Mouse (Mus musculus) gastrocnemius, postnatal 36 days (tissue): ENCODE data around the gene Catsperb. TPM values are rescaled to one million over a fixed set of nuclear protein-coding genes. Genes with fewer than 3 reads are reported as not detected.
"Not testable (repeated sequence)": the region's sequence is repeated elsewhere in the genome, so short reads cannot be mapped to it uniquely, and the experiment has no call there.

ENCODE experiments used
- DNase-seq, 2 experiments: peaks; one replicate each; pipeline ENCODE4 v3.0.0; 2022
- intact Hi-C: fragments of 180-260 bp; cut with DNase I; formaldehyde crosslinking; loops from one replicate; pipeline ENCODE4 v1.15.1; 2025
- long read RNA-seq, 2 experiments: library from polyadenylated mRNA; stranded (forward); transcript quantifications; one replicate each; pipeline ENCODE4 v2.0.0; 2021
- microRNA-seq, 2 experiments: library from miRNA; unstranded; fragments of <30 nt; microRNA quantifications; one replicate each; pipeline ENCODE4 v1.2.0; 2021
- total RNA-seq, 2 experiments: library from RNA; stranded (reverse); gene quantifications; 2 replicates each; pipeline ENCODE4 v1.2.3; 2021

Catsperb gene
- total RNA-seq = not detected
- long read RNA-seq, experiment 1 = 0 reads
- long read RNA-seq, experiment 2 = 0 reads

GRCm38 (mm10) chr12:101404353-101404752 lies at the start of gene Catsperb:
Catsperb (plus strand) TSS chr12:101404653.
- intact Hi-C loops = loop anchor here (2.0 kb wide), 1 partner anchor 240 kb away; no protein-coding TSS in a partner anchor
- DNase-seq = not testable (repeated sequence)

GRCm38 (mm10) chr12:101361468-101361867 lies 43.0 kb upstream of the Catsperb start:
- intact Hi-C loops, DNase-seq: not testable (repeated sequence)

- DNase-seq, intact Hi-C loops: not testable (repeated sequence)
These were observed 23.0 kb upstream of the Catsperb start for GRCm38 (mm10) chr12:101381460-101381859.

- intact Hi-C loops = no loop called here
- DNase-seq = no peak
These were observed 21.7 kb downstream of the Catsperb start for GRCm38 (mm10) chr12:101426131-101426530.

GRCm38 (mm10) chr12:101462051-101462450 lies 57.6 kb downstream of the Catsperb start:
- DNase-seq = no peak
- intact Hi-C loops = no loop called here

GRCm38 (mm10) chr12:101483571-101483970 lies 79.1 kb downstream of the Catsperb start:
- intact Hi-C loops = no loop called here
- DNase-seq = no peak

- DNase-seq = not testable (repeated sequence)
These were observed 106.9 kb downstream of the Catsperb start for GRCm38 (mm10) chr12:101511326-101511725.

GRCm38 (mm10) chr12:101606622-101607021 lies 202.2 kb downstream of the Catsperb start:
- intact Hi-C loops = loop anchor here (10.0 kb wide), 1 partner anchor 482 kb away; no protein-coding TSS in a partner anchor
- not testable (repeated sequence) for DNase-seq

More at GRCm38 (mm10) chr12:101511326-101511725, 106.9 kb downstream of the Catsperb start:
- intact Hi-C loops = not testable (repeated sequence)

- intact Hi-C loops = no loop called here
- DNase-seq = no peak
These were observed 228.7 kb downstream of the Catsperb start for GRCm38 (mm10) chr12:101633137-101633536.

- no peak for DNase-seq
- intact Hi-C loops = no loop called here
These were observed 263.0 kb downstream of the Catsperb start for GRCm38 (mm10) chr12:101667502-101667901.

Small RNA genes lying within 50 kb of the gene (microRNA-seq; reads per million reads assigned to microRNA genes)
- 0 reads per million in 2 experiments for gene Gm24542
